Mouse (Mus musculus) heart, adult 2 months (tissue): ENCODE data around the gene Ccnyl1. TPM values are rescaled to one million over a fixed set of nuclear protein-coding genes. Genes with fewer than 3 reads are reported as not detected.
A peak's percentile ranks its signal among the peaks of the same experiment; 100 is the strongest.

Source experiments
- DNase-seq, 2 experiments: peaks; one replicate each; pipeline ENCODE4 v3.0.0; 2021
- H3K27ac ChIP-seq: fragments of 200-600 bp; 2 replicates; pipeline ENCODE4 v1.8.1; 2022
- H3K27me3 ChIP-seq: fragments of 200-500 bp; 2 replicates; pipeline ENCODE4 v1.6.1; 2012; ENCODE audit warnings: mild to moderate bottlenecking, low read length, inconsistent platforms, mixed read lengths; ENCODE audit not compliant: control insufficient read depth, insufficient read depth
- H3K36me3 ChIP-seq: fragments of 200-500 bp; 2 replicates; pipeline ENCODE4 v1.6.1; 2012; ENCODE audit warnings: low read length, inconsistent platforms; ENCODE audit not compliant: control insufficient read depth, insufficient read depth
- H3K4me1 ChIP-seq: fragments of 200-500 bp; 2 replicates; pipeline ENCODE4 v1.6.1; 2011; ENCODE audit warnings: low read length; ENCODE audit not compliant: control insufficient read depth, insufficient read depth
- H3K4me3 ChIP-seq: fragments of 200-600 bp; 2 replicates; pipeline ENCODE4 v1.8.1; 2022
- H3K79me2 ChIP-seq: fragments of 200-500 bp; replicated peaks from 2 replicates; pipeline ENCODE4 v1.6.1; 2012; ENCODE audit warnings: mild to moderate bottlenecking, inconsistent platforms, low read length, moderate library complexity, mixed read lengths; ENCODE audit not compliant: control insufficient read depth, insufficient read depth
- H3K9ac ChIP-seq: fragments of 200-500 bp; 2 replicates; pipeline ENCODE4 v1.6.1; 2012; ENCODE audit warnings: low read depth, mild to moderate bottlenecking, control low read depth, inconsistent platforms, low read length, mixed read lengths
- CTCF ChIP-seq: fragments of 200-600 bp; IDR thresholded peaks from 2 replicates; pipeline ENCODE4 v1.8.1; 2022; ENCODE audit warnings: antibody characterized with exemption, mild to moderate bottlenecking, moderate library complexity
- EP300 ChIP-seq: fragments of 200-500 bp; IDR thresholded peaks from 2 replicates; pipeline ENCODE4 v1.6.1; 2011; ENCODE audit warnings: low read depth, low read length, control low read depth; ENCODE audit not compliant: insufficient read depth
- POLR2A ChIP-seq: fragments of 200-500 bp; IDR thresholded peaks from 2 replicates; pipeline ENCODE4 v1.6.1; 2011; ENCODE audit warnings: mild to moderate bottlenecking, low read depth, low read length, control low read depth; ENCODE audit not compliant: insufficient read depth
- WGBS: fragments of 180-500 bp; shearing (Covaris S2); methylation state at CpG from one replicate; pipeline ENCODE4 v1.1.7; 2018; 5-methylcytosine and 5-hydroxymethylcytosine counted together
- intact Hi-C: fragments of 180-260 bp; cut with DNase I; formaldehyde crosslinking; loops from one replicate; pipeline ENCODE4 v1.15.1; 2025
- polyA plus RNA-seq: library from polyadenylated mRNA; depleted of rRNA; stranded (reverse); fragments of >200 nt; gene quantifications from 2 replicates; pipeline ENCODE4 v1.2.3, GENCODE M21; 2012
- total RNA-seq, 2 experiments: library from RNA; stranded (reverse); gene quantifications; 2 replicates each; pipeline ENCODE4 v1.2.3; 2021

The Ccnyl1 gene
- total and polyA plus RNA-seq, 3 experiments, result 12.5 to 18.6 (median 16.0) TPM

DNA sequence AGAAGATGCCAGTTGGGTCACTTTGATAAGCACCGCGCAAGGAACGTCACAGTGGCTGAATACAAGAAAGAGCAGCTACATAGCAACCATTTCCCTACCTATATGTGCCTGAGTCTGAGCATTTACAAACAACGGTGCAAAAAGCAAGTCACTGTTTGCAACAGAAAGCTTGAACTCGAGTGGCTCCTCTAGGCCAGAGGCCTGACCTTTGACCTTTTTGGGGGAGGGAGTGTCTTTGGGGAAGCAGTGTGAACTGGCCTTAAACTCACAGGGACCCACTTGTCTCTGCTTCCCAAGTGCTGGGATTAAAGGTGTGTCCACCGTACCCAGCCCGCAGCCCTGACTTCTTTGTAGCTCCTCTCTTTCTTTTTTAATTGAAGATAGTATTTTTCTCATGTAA is 63.4 kb downstream of the Ccnyl1 start:
- 73% methylated on average over 7 of the region's 7 CpGs for WGBS
- Histone ChIP-seq H3K4me1 (peaks cover 2% of the 10 kb centered on the region; the same call in 1 of the 2 replicates), H3K27me3 (no peaks in the 10 kb centered on the region), H3K4me3 (no peak overlapping the region), H3K79me2 (no peaks in the 10 kb centered on the region), H3K36me3 (no peaks in the 10 kb centered on the region), H3K9ac (no peak overlapping the region), H3K27ac (no peak overlapping the region)
- no peak for TF ChIP-seq EP300
- no peak for TF ChIP-seq POLR2A
- no peak for TF ChIP-seq CTCF
- DNase-seq, result peak in 1 of 2 experiments; percentile 17
- intact Hi-C loops, result no loop called here

DNA sequence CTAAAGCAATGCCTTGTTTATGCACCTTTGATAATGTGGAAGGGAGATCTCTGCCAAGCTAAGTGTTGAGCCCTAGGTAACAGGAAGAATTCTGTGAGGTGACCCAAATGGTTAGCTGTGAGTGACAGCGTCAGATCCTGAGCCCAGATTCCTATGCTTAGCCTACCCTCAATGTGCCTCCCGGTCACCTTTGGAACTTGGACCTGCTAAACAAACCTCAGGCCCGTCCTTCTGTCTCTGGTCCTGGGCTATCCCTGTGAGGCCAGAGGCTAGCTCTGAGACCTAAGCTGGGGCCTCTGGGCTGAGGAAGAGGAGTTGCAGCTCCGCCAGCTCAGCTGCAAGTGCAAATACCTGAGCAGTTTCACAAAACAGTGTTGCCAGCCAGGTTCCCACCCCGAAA is 64.4 kb downstream of the Ccnyl1 start:
- H3K27ac ChIP-seq, result no peak overlapping the region
- no peak overlapping the region for H3K4me3 ChIP-seq
- H3K36me3 ChIP-seq, result no peaks in the 10 kb centered on the region
- H3K4me1 ChIP-seq, result peaks cover 2% of the 10 kb centered on the region; the same call in 1 of the 2 replicates
- no peaks in the 10 kb centered on the region for H3K79me2 ChIP-seq
- no peaks in the 10 kb centered on the region for H3K27me3 ChIP-seq
- no peak overlapping the region for H3K9ac ChIP-seq
- TF ChIP-seq POLR2A, result no peak
- no peak for TF ChIP-seq EP300
- TF ChIP-seq CTCF, result no peak
- 94% methylated on average over 5 of the region's 5 CpGs for WGBS
- intact Hi-C loops, result no loop called here
- DNase-seq, result no peak

DNA sequence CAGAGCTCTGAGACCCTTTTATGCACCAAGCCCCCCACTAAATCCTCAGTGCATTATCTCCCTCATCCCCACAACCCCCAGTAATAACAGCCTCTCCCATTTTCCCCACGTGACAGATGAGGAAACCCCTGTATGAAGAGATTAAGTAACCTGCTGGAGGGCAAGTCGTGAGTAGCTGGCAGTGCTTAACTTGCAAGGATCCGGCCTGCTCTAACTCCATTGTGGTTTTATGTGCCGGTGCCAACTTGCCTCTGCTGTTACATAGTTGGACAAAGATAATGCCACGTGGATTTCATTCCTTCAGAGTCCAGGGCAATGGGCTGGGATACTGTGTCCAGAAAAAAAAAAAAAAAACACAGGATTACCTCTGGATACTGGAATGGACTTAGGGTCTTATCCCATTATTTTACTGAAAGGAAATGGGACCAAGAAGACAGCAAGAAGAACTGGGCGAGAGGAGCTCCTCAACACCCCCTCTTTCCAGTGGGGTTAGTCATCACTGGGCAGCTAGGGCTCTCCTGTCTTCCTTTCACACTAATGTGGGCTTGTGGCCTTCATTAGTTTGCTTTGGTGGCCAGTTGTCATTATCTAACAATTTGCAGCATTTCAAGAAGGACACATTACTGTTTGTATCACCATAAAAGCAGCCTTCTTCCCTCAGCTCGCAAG is 65.8 kb downstream of the Ccnyl1 start:
- no peak for DNase-seq
- Histone ChIP-seq H3K36me3 (no peaks in the 10 kb centered on the region), H3K9ac (no peak overlapping the region), H3K4me3 (no peak overlapping the region), H3K27me3 (no peaks in the 10 kb centered on the region), H3K4me1 (peaks cover 2% of the 10 kb centered on the region; the same call in 1 of the 2 replicates), H3K79me2 (no peaks in the 10 kb centered on the region), H3K27ac (peak overlapping the region; percentile 17; the same call in 1 of the 2 replicates)
- intact Hi-C loops, result no loop called here
- TF ChIP-seq CTCF, result no peak
- no peak for TF ChIP-seq EP300
- no peak for TF ChIP-seq POLR2A
- WGBS, result 34% methylated on average over 7 of the region's 7 CpGs

DNA sequence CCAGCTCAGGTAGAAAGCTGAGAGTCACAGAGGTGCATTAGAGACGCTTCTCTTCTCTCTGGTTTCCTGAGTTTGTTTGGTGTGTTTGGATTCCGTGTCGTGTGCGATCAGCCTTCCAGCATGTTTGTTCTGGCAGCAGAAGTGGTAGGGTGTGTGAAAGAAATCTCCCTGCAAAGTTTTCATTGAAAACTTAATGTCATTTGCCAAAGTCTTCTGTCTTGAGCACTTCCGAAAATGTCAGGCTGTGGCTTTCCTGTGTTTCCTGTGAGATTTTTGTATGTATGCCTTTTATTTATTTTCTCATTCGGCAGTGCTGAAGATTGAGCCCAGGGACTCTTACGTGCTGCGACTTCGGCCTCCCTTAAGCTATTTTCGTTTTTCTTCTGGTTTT is 66.4 kb downstream of the Ccnyl1 start:
- Histone ChIP-seq H3K36me3 (no peaks in the 10 kb centered on the region), H3K9ac (no peak overlapping the region), H3K27ac (peak overlapping the region; percentile 17; the same call in 1 of the 2 replicates), H3K4me3 (no peak overlapping the region), H3K4me1 (peaks cover 2% of the 10 kb centered on the region; the same call in 1 of the 2 replicates), H3K79me2 (no peaks in the 10 kb centered on the region), H3K27me3 (no peaks in the 10 kb centered on the region)
- peak; percentile 19 to 20 for DNase-seq
- TF ChIP-seq EP300 (no peak), CTCF (no peak), POLR2A (no peak)
- intact Hi-C loops, result no loop called here
- 33% methylated on average over 10 of the region's 10 CpGs for WGBS

- no peak for TF ChIP-seq CTCF
- no peak for TF ChIP-seq EP300
- no peak for TF ChIP-seq POLR2A
- intact Hi-C loops, result no loop called here
- Histone ChIP-seq H3K4me1 (peaks cover 2% of the 10 kb centered on the region; the same call in 1 of the 2 replicates), H3K79me2 (no peaks in the 10 kb centered on the region), H3K36me3 (no peaks in the 10 kb centered on the region), H3K27me3 (no peaks in the 10 kb centered on the region), H3K27ac (no peak overlapping the region; the same call in 1 of the 2 replicates), H3K4me3 (no peak overlapping the region), H3K9ac (no peak overlapping the region)
- peak; percentile 29 to 51 for DNase-seq
- 38% methylated on average over 2 of the region's 2 CpGs for WGBS
These were observed 67.0 kb downstream of the Ccnyl1 start for GRCm38 (mm10) chr1:64757254-64757653.

DNA sequence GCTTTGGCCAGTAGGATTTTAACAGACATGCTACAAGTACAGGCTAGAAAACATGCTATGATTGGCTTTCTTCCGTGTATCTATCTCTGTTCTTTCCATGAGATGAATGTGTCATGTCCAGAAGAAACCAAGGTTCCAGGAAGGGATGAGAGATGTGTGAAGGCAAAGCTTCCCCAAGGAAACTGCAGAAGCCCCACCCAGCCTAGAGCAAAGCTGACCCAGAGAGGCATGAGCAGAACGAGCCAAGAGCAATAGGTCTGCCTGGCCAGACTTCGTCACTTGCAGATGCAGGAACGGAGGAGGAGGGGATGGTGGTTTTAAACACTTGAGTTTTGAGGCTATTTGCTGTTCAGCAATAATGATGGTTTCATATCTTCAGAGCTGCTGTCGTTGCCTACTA is 67.5 kb downstream of the Ccnyl1 start:
- 57% methylated on average over 5 of the region's 5 CpGs for WGBS
- Histone ChIP-seq H3K4me3 (no peak overlapping the region), H3K9ac (no peak overlapping the region), H3K4me1 (peaks cover 2% of the 10 kb centered on the region; the same call in 1 of the 2 replicates), H3K27ac (no peak overlapping the region; the same call in 1 of the 2 replicates), H3K27me3 (no peaks in the 10 kb centered on the region), H3K79me2 (no peaks in the 10 kb centered on the region), H3K36me3 (no peaks in the 10 kb centered on the region)
- TF ChIP-seq POLR2A (no peak), EP300 (no peak), CTCF (no peak)
- intact Hi-C loops, result no loop called here
- peak in 1 of 2 experiments; percentile 35 for DNase-seq
